Mouse (Mus musculus) neural tube, embryonic 12.5 days (tissue): ENCODE measurements around the gene Prkn. TPM values are rescaled to one million over a fixed set of nuclear protein-coding genes. Genes with fewer than 3 reads are reported as not detected.

ENCODE experiments used
- ATAC-seq: fragments of 200-750 bp; cut with Nextera tagmentation; 2 replicates; pipeline ENCODE4 v1.8.0; 2017; ENCODE audit warnings: low read depth, mild to moderate bottlenecking, moderate TSS enrichment, moderate library complexity; ENCODE audit not compliant: low FRiP score
- H3K27ac ChIP-seq: fragments of 300-500 bp; sonication (generic); 2 replicates; pipeline ENCODE4 v1.5.1; 2016
- H3K27me3 ChIP-seq: fragments of 300-500 bp; sonication (generic); replicated peaks from 2 replicates; pipeline ENCODE4 v1.6.1; 2016; ENCODE audit warnings: mild to moderate bottlenecking
- H3K36me3 ChIP-seq: fragments of 300-500 bp; sonication (generic); 2 replicates; pipeline ENCODE4 v1.6.1; 2016; ENCODE audit warnings: mild to moderate bottlenecking
- H3K4me1 ChIP-seq: fragments of 300-500 bp; sonication (generic); 2 replicates; pipeline ENCODE4 v1.6.1; 2016
- H3K4me2 ChIP-seq: fragments of 300-500 bp; sonication (generic); replicated peaks from 2 replicates; pipeline ENCODE4 v1.6.1; 2016; ENCODE audit warnings: mild to moderate bottlenecking
- H3K4me3 ChIP-seq: fragments of 300-500 bp; sonication (generic); 2 replicates; pipeline ENCODE4 v1.5.1; 2016
- H3K9ac ChIP-seq: fragments of 300-500 bp; sonication (generic); 2 replicates; pipeline ENCODE4 v1.6.1; 2016; ENCODE audit warnings: mild to moderate bottlenecking
- H3K9me3 ChIP-seq: fragments of 300-500 bp; sonication (generic); 2 replicates; pipeline ENCODE4 v1.6.1; 2016; ENCODE audit warnings: mild to moderate bottlenecking
- WGBS: fragments of 180-500 bp; shearing (Covaris S2); methylation state at CpG from one replicate; pipeline ENCODE4 v1.1.7; 2016; 5-methylcytosine and 5-hydroxymethylcytosine counted together
- polyA plus RNA-seq: library from polyadenylated mRNA; unstranded; fragments of >200 nt; fragmentation: Nextera tagmentation; extraction: Ambion mirVana; gene quantifications from 2 replicates; pipeline ENCODE4 v1.2.1, GENCODE M21; 2016

The Prkn gene
- polyA plus RNA-seq, 1 experiment from 2014 or later: 2.0 TPM

DNA sequence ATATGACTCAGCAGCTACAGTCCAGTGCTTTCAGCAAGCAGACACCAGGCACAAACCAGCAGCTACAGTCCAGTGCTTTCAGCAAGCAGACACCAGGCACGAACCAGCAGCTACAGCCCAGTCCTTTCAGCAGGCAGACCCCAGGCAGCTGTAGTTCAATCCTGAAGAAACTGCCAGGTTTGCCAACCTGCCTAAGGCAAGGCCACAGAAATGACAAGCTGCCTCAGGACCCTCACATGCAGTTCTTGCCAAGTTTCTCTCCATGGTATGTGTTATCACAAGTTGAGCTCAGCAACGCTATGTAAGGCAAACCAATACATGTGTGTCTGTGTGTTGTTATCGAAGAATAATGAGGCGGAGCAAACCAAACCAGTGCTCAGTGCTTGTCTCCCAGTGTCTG lies 1091.5 kb downstream of the Prkn start:
- Histone ChIP-seq H3K4me3 (no peak overlapping the region), H3K4me1 (no peaks in the 10 kb centered on the region), H3K9ac (no peak overlapping the region), H3K36me3 (no peaks in the 10 kb centered on the region), H3K9me3 (no peaks in the 10 kb centered on the region), H3K4me2 (no peak overlapping the region), H3K27me3 (no peaks in the 10 kb centered on the region), H3K27ac (no peak overlapping the region)
- no peak for ATAC-seq
- 91% methylated on average over 4 of the region's 4 CpGs for WGBS

DNA sequence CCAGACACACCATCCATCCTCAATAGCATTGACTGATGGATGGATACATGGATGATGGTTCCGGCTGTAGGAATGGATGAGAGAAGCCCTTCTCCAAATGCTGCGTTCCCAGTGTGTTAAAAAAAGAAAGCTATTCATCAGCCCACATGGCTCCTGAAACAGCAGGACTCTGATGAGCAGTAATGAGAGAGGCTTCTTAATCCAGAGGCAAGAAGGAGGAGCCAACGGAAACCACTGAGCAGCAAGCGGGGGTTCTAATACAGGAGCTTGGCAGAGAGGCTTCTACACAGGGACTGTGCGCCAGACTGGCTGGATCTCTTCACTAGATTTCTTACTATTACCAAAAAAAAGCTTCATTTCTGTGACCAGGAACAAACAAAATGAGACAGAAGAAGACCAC lies 1093.6 kb downstream of the Prkn start:
- H3K27ac ChIP-seq: no peak overlapping the region
- no peak for ATAC-seq
- H3K4me2 ChIP-seq: no peak overlapping the region
- WGBS: 79% methylated on average over 5 of the region's 5 CpGs
- H3K9ac ChIP-seq: no peak overlapping the region
- no peak overlapping the region for H3K4me3 ChIP-seq
- no peaks in the 10 kb centered on the region for H3K9me3 ChIP-seq
- H3K4me1 ChIP-seq: no peaks in the 10 kb centered on the region
- no peaks in the 10 kb centered on the region for H3K36me3 ChIP-seq
- no peaks in the 10 kb centered on the region for H3K27me3 ChIP-seq

DNA sequence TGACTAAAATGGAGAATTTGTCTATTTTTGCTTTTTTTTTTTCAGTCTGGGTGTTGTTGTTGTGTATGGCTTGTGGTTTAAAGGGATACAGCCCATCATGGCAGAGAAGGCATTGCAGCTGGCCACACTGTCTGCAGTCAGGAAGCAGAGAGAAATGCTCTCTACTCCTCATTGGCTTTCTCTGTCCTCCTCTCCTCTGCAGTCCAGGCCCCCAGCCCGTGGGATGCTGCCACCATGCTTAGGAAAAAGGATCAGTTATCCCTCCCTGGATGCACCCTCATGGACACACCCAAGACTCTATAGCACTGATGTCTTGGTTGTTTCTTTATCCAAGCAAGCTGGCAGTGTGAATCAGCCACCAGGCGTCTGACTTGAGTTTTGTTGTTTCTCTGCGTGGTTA lies 1107.3 kb downstream of the Prkn start:
- no peak overlapping the region for H3K9ac ChIP-seq
- 84% methylated on average over 3 of the region's 3 CpGs for WGBS
- no peak overlapping the region for H3K4me2 ChIP-seq
- H3K27ac ChIP-seq: no peak overlapping the region
- no peaks in the 10 kb centered on the region for H3K9me3 ChIP-seq
- 0 out of 2 replicates have a peak, but pooled peaks cover 4% of the 10 kb centered on the region for H3K4me1 ChIP-seq
- H3K4me3 ChIP-seq: no peak overlapping the region
- no peaks in the 10 kb centered on the region for H3K36me3 ChIP-seq
- no peaks in the 10 kb centered on the region for H3K27me3 ChIP-seq
- no peak for ATAC-seq

DNA sequence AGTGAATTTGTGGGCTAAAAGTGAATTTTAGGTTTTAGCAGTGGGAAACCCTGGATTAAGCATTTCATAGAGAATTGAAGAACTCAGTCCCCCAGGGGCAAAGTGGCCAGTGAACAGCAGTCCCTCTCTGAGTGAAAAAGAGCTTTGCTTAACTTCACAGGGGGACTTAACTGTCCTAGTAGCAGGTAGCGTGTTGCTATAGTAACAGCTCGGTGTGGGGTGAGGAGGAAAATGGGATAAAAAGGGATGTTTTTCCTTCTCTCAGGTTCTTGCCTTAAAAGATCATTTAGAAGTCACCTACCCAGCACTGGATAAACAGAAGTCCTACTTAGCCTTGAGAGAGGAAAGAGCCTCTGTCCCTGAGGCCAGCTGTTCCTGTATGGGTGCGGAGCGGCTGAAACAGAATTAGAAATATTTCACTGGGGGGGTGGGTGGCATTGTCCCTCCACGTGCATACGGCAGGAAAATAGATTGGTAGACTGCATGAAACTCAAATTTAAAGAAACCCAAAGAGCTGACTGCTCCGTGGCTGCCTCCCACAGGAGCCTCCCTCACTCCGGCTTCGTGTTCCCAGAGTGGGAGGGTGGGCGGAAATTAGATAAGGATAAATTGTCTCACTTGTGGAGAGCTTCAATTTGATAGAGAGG lies 1109.5 kb downstream of the Prkn start:
- Histone ChIP-seq H3K4me3 (no peak overlapping the region), H3K9me3 (no peaks in the 10 kb centered on the region), H3K4me2 (no peak overlapping the region), H3K36me3 (no peaks in the 10 kb centered on the region), H3K9ac (no peak overlapping the region), H3K4me1 (0 out of 2 replicates have a peak, but pooled peaks cover 4% of the 10 kb centered on the region), H3K27ac (no peak overlapping the region), H3K27me3 (no peaks in the 10 kb centered on the region)
- ATAC-seq: no peak
- WGBS: 63% methylated on average over 10 of the region's 10 CpGs

DNA sequence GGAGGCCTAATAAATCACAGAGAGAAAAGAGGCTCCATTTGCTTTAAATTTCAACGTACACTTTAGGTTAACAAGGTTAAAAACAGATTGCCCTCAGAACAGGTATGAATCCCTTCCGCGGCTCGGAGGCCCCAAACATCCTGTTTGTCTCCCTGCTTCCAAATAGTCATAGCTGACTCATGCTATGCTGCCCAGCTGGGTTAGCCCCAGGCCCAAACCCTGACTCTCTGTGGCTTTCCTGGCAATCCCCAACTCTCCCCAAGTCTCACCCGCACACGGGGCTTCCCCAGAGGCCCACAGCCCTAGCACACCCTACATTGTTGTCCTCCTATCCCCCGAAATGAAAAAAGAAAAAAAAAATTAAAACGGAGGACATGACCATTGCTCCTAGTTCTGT lies 1110.0 kb downstream of the Prkn start:
- H3K36me3 ChIP-seq: no peaks in the 10 kb centered on the region
- no peaks in the 10 kb centered on the region for H3K9me3 ChIP-seq
- no peak overlapping the region for H3K4me2 ChIP-seq
- no peak overlapping the region for H3K27ac ChIP-seq
- WGBS: 78% methylated on average over 8 of the region's 8 CpGs
- no peak overlapping the region for H3K4me3 ChIP-seq
- 0 out of 2 replicates have a peak, but pooled peaks cover 4% of the 10 kb centered on the region for H3K4me1 ChIP-seq
- no peaks in the 10 kb centered on the region for H3K27me3 ChIP-seq
- no peak for ATAC-seq
- no peak overlapping the region for H3K9ac ChIP-seq

DNA sequence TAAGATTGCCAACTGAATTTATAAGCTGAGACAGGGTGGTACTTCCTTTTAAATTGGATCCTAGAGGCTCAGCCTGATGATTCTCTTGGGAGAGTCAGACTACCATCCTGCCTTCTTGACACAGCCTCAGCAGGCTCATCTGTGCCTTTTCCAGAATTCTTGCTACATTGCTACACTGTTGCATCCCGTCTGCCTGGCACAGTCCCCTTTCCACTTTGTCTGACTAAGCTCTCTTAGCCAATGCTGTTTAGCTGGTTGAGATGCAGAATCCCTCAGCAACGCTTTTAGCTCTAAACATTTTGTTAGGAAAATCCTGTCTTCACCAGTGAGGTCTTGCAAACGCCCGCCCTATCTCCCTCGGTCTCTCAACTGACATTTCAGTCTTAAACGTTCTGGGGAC lies 1115.1 kb downstream of the Prkn start:
- Histone ChIP-seq H3K36me3 (no peaks in the 10 kb centered on the region), H3K9me3 (0 out of 2 replicates have a peak, but pooled peaks cover 5% of the 10 kb centered on the region), H3K27me3 (no peaks in the 10 kb centered on the region), H3K4me2 (no peak overlapping the region), H3K9ac (no peak overlapping the region), H3K27ac (no peak overlapping the region), H3K4me3 (no peak overlapping the region), H3K4me1 (peaks cover 7% of the 10 kb centered on the region; the same call in 1 of the 2 replicates)
- 83% methylated on average over 6 of the region's 6 CpGs for WGBS
- ATAC-seq: no peak

DNA sequence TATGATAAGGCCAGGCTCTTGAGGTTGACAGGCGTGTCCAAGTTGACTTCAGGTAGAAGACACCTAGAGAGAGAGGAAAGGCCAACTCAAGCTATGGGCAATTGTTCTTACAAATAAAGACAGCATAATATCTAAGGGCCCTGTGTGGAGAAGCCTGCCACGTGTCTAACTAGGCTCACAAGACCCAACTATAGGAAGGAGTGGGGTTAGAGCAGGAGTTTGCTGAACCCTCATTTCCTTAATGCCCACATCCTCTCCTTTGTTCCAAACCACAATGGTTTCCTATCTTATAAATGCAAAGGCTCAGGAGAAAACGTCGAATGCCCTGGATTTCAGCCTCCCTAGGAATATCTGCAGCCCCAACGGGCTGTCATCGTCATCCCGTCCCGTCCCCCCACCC lies 1120.3 kb downstream of the Prkn start:
- H3K9me3 ChIP-seq: 0 out of 2 replicates have a peak, but pooled peaks cover 5% of the 10 kb centered on the region
- H3K4me1 ChIP-seq: peaks cover 13% of the 10 kb centered on the region
- ATAC-seq: no peak
- 86% methylated on average over 8 of the region's 8 CpGs for WGBS
- no peak overlapping the region for H3K9ac ChIP-seq
- no peaks in the 10 kb centered on the region for H3K27me3 ChIP-seq
- no peaks in the 10 kb centered on the region for H3K36me3 ChIP-seq
- H3K27ac ChIP-seq: no peak overlapping the region
- no peak overlapping the region for H3K4me2 ChIP-seq
- H3K4me3 ChIP-seq: no peak overlapping the region

DNA sequence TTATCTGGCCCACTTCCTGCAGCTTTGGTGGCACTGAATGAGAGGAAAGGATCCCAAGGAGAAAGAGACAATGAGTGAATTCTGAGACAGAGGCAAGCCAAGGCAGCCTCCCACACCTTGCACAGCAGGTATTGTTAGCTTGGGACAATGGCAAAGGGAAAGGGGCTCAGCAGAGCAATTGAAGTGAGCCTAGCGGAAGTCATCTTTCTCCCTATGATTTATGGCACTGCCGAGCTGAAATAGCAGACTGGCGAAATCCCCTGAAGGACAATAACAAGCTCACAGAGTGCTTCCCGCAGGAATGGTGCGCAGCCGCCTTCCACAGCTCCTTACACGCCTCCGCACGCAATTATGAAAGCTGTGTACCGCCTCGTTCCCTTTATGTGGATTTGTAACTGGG lies 1122.6 kb downstream of the Prkn start:
- 12% methylated on average over 11 of the region's 11 CpGs for WGBS

DNA sequence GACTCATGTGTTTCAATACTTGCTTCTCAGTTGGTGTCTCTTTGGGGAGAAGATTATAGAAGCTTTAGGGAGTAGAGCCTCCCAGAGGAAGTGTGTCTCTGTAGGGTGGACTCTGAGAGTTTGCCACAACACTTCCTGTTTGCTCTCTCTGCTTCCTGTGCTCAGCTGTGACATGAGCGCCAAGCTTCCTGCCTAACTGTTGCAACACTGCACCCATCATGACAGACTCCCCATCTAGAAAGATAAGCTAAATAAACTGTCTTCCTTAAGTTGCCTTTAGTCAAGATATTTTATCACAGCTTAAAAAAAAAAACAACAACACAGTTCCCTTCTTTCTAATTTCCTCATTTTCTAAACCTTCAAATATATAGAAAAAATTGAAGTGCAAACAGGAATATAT lies 1130.0 kb downstream of the Prkn start:
- H3K36me3 ChIP-seq: no peaks in the 10 kb centered on the region
- H3K9me3 ChIP-seq: peaks cover 7% of the 10 kb centered on the region; the same call in 1 of the 2 replicates
- 81% methylated on average over 1 of the region's 1 CpGs for WGBS
- ATAC-seq: no peak
- H3K27ac ChIP-seq: no peak overlapping the region
- no peak overlapping the region for H3K9ac ChIP-seq
- peaks cover 3% of the 10 kb centered on the region for H3K4me1 ChIP-seq
- no peak overlapping the region for H3K4me3 ChIP-seq
- H3K27me3 ChIP-seq: no peaks in the 10 kb centered on the region
- H3K4me2 ChIP-seq: no peak overlapping the region

More for the DNA sequence above, 1122.6 kb downstream of the Prkn start:
- Histone ChIP-seq H3K4me2 (peak overlapping the region; percentile 41), H3K27me3 (no peaks in the 10 kb centered on the region), H3K9ac (no peak overlapping the region), H3K4me1 (peaks cover 6% of the 10 kb centered on the region), H3K36me3 (no peaks in the 10 kb centered on the region), H3K27ac (peak overlapping the region; percentile 62; the same call in 1 of the 2 replicates), H3K4me3 (no peak overlapping the region), H3K9me3 (peaks cover 12% of the 10 kb centered on the region; the same call in 1 of the 2 replicates)
- ATAC-seq: peak; percentile 33; the same call in 1 of the 2 replicates

DNA sequence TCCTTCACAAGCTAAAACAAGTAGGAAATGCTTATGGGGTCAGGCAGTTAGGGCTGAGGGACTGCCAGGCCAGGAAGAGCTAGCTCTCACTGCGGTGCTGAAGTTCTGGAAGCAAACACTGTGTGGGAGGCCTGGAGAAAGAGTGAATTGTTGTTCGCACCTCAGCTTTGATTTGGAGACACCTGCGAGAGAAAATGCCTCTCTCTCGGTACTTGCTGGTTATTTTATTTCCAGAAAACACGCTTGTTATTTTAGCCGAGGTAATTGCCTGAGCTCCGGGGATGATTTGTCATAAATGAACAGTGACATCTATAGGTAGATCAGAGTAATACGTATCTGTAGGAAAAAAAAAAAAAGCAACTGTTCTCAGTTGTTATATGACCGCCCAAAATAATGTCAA lies 1132.4 kb downstream of the Prkn start:
- Histone ChIP-seq H3K27me3 (no peaks in the 10 kb centered on the region), H3K4me3 (no peak overlapping the region), H3K36me3 (no peaks in the 10 kb centered on the region), H3K4me2 (peak overlapping the region; percentile 42), H3K9me3 (no peaks in the 10 kb centered on the region), H3K4me1 (peaks cover 11% of the 10 kb centered on the region), H3K9ac (no peak overlapping the region), H3K27ac (no peak overlapping the region)
- 13% methylated on average over 9 of the region's 9 CpGs for whole genome bisulfite sequencing
- ATAC-seq: no peak

DNA sequence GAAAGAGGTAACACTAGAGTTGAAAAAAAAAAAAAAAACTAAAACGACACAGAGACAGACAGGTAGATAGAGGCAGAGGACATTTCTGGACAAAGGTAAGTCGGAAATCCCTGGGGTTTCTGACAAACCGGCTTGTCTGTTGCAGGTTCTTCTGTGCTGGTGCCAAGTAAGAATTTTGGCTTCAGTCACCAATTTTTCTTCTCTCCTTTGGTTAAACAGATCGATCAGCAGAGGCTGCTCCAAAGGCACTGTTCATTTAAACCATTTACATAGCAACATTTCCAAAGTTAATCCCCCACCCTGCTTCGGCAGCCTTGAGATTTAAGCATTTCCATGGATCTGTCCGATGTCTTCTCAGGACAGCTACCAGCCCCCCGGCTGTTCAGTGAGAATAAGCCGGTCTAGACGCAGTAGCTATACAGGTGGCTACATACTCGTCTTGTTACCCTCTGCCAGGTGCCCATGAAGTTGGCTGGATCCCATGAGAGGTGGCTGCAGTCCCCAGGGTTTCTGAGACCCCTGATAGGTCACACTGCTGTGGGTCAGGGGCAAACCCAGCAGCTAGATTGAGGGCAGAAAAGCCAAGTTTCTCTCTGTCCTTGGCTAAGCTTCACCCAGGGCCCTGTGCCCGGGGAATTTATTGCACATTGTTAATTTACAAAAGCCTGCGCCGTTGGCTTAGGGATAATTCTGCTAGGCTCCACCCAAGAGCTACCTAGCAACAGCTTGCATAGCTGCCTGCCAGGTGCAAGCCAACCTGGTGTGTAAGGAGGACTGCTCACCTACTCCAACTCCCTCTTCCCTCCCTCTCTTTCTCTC lies 1133.0 kb downstream of the Prkn start:
- 46% methylated on average over 13 of the region's 13 CpGs for WGBS
- Histone ChIP-seq H3K4me2 (no peak overlapping the region), H3K4me1 (peaks cover 17% of the 10 kb centered on the region), H3K9ac (no peak overlapping the region), H3K27ac (no peak overlapping the region), H3K4me3 (no peak overlapping the region), H3K27me3 (no peaks in the 10 kb centered on the region), H3K9me3 (no peaks in the 10 kb centered on the region), H3K36me3 (no peaks in the 10 kb centered on the region)
- no peak for ATAC-seq

DNA sequence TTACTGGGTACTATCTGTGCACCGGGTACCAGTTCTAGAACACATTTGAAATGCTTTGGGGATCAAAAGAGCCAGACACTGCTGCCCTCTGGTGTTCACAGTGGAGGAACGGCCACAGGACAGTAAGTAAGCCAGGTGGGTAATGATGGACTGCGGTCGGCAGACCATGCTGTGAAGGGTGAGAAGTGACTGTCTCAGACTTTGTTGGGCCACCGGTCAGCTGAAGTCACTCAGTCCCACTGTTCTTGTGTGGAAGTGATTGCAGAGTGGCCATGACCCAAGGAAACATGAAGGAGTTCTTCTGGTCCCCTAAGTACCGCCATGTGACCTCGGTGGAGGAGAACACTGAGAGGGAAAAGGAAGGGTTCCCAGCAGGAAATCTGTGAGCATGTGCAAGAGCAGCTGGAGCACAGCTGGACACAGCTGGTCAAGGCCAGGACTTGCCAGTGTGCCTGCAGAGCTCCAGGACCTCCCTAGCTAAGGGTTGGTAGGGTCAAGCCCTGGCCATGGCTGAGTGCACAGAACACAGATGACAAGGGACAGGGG lies 1135.0 kb downstream of the Prkn start:
- ATAC-seq: no peak
- WGBS: 40% methylated on average over 7 of the region's 7 CpGs
- no peak overlapping the region for H3K4me3 ChIP-seq

More for the DNA sequence above, 1135.0 kb downstream of the Prkn start:
- H3K4me2 ChIP-seq: no peak overlapping the region
- H3K9me3 ChIP-seq: no peaks in the 10 kb centered on the region
- H3K27ac ChIP-seq: no peak overlapping the region
- no peak overlapping the region for H3K9ac ChIP-seq
- no peaks in the 10 kb centered on the region for H3K27me3 ChIP-seq
- no peaks in the 10 kb centered on the region for H3K36me3 ChIP-seq
- H3K4me1 ChIP-seq: peaks cover 22% of the 10 kb centered on the region
